Comparison of ENCODE assay signal across 25 mouse cellular contexts in the genomic region with DNA sequence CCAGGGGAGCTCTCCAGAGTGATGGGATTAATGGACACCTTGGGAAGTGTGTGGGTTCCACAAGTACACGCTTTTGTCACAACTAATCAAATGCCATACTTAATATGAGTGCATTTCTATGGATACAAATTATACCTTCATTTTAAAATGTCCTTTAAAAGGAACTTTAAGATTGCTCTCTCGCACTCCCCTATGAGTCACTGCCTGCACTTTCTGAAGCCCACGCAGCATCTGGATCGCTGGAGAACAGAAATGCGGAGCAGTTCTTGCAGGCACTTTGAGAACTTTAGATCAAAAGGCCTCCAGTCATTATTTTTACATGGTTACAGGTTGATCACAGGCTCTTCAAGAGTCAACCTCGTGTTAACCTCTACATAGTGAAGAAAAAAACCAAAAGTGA.
DNase-seq lines count a peak whose midpoint lies in the region; ATAC-seq and TF ChIP-seq lines count a peak whose summit lies in the region.
"Had no signal": no experiment of that assay in that cellular context is flagged by ENCODE, and none has a peak within 500 bp of the region (broad histone marks: within the 10 kb centered on the region; RNA-seq: fewer than 3 reads in every experiment).

No protein-coding gene starts in this region.

- WGBS in neural tube, embryonic 15.5 days: 83% methylated on average over 6 of the region's 6 CpGs

- no peaks in the 10 kb centered on the region for H3K36me3 ChIP-seq in neural tube, embryonic 15.5 days
- H3K36me3 ChIP-seq: embryonic facial prominence, embryonic 15.5 days; G1E; heart, embryonic 15.5 days; limb, embryonic 15.5 days; liver, embryonic 15.5 days; midbrain, embryonic 13.5 days; neural tube, embryonic 12.5 days had no signal

- H3K4me3 ChIP-seq in layer of hippocampus, adult 2 months: no peak overlapping the region
- no peak overlapping the region for H3K4me3 ChIP-seq in left cerebral cortex, adult 2 months
- no peak overlapping the region for H3K4me3 ChIP-seq in neural tube, embryonic 15.5 days (replicated peaks)
- H3K4me3 ChIP-seq: embryonic facial prominence, embryonic 15.5 days; heart, embryonic 15.5 days; limb, embryonic 15.5 days; liver, embryonic 15.5 days; midbrain, embryonic 13.5 days; neural tube, embryonic 12.5 days had no signal

- no peak for TF ChIP-seq CTCF in layer of hippocampus, adult 2 months (conservative IDR thresholded peaks at IDR 0.05)
- no peak for TF ChIP-seq CTCF in left cerebral cortex, adult 2 months (IDR thresholded peaks at IDR 0.05)

- peak overlapping the region; percentile 72 for H3K27ac ChIP-seq in layer of hippocampus, adult 2 months
- peak overlapping the region; percentile 87 for H3K27ac ChIP-seq in left cerebral cortex, adult 2 months
- H3K27ac ChIP-seq in neural tube, embryonic 15.5 days (replicated peaks): no peak overlapping the region
- H3K27ac ChIP-seq: embryonic facial prominence, embryonic 15.5 days; heart, embryonic 15.5 days; limb, embryonic 15.5 days; liver, embryonic 15.5 days; midbrain, embryonic 13.5 days; neural tube, embryonic 12.5 days had no signal

- peak; percentile 84 for ATAC-seq in frontal cortex, adult (ENCODE audit: low TSS enrichment)
- ATAC-seq in neural tube, embryonic 15.5 days (ENCODE audit: low FRiP score): no peak
- ATAC-seq: activated CD4-positive, CD25-positive, alpha-beta regulatory T cell, adult 4 months; forebrain, embryonic 16.5 days; hindbrain, embryonic 16.5 days; intestine, embryonic 16.5 days; midbrain, embryonic 13.5 days had no signal

- intact Hi-C loops in left cerebral cortex, adult 2 months (cut with DNase I): loop anchor here (5.0 kb wide), 1 partner anchor 621 kb away; no protein-coding TSS in a partner anchor

- H3K9ac ChIP-seq in neural tube, embryonic 15.5 days (replicated peaks): no peak overlapping the region
- H3K9ac ChIP-seq: embryonic facial prominence, embryonic 15.5 days; heart, embryonic 15.5 days; limb, embryonic 15.5 days; liver, embryonic 15.5 days; midbrain, embryonic 13.5 days; neural tube, embryonic 12.5 days had no signal

- H3K9me3 ChIP-seq in neural tube, embryonic 15.5 days (replicated peaks): no peaks in the 10 kb centered on the region
- H3K9me3 ChIP-seq: embryonic facial prominence, embryonic 15.5 days; G1E; heart, embryonic 15.5 days; limb, embryonic 15.5 days; liver, embryonic 15.5 days; midbrain, embryonic 13.5 days; neural tube, embryonic 12.5 days had no signal

- DNase-seq in layer of hippocampus, adult 2 months (ENCODE audit: low spot score in 2 of 2): peak; percentile 29 to 57
- no peak for DNase-seq in layer of hippocampus, postnatal 10 days (ENCODE audit: low spot score in 2 of 2)
- peak; percentile 64 to 65 for DNase-seq in left cerebral cortex, adult 2 months (ENCODE audit: extremely low spot score in 1 of 2, low spot score in 2 of 2)
- peak; percentile 41 to 47 for DNase-seq in right cerebral cortex, postnatal 10 days (ENCODE audit: low spot score in 2 of 2)
- DNase-seq in spleen, postnatal 36 days (ENCODE audit: low spot score in 2 of 2): no peak
- DNase-seq in heart, adult 18-20 months: no peak
- DNase-seq: adrenal gland, postnatal 14 days; cerebellum, adult 11 months; cerebellum, postnatal 10 days; gastrocnemius, postnatal 10 days; kidney, postnatal 4 days; spleen, adult 18-20 months had no signal

- H3K27me3 ChIP-seq in neural tube, embryonic 15.5 days (replicated peaks): no peaks in the 10 kb centered on the region
- H3K27me3 ChIP-seq: embryonic facial prominence, embryonic 15.5 days; heart, embryonic 15.5 days; limb, embryonic 15.5 days; liver, embryonic 15.5 days; midbrain, embryonic 13.5 days; neural tube, embryonic 12.5 days had no signal

- no peak overlapping the region for H3K4me2 ChIP-seq in neural tube, embryonic 15.5 days
- H3K4me2 ChIP-seq: embryonic facial prominence, embryonic 15.5 days; heart, embryonic 15.5 days; limb, embryonic 15.5 days; liver, embryonic 15.5 days; midbrain, embryonic 13.5 days; neural tube, embryonic 12.5 days had no signal

- H3K4me1 ChIP-seq in neural tube, embryonic 15.5 days: no peaks in the 10 kb centered on the region
- H3K4me1 ChIP-seq: embryonic facial prominence, embryonic 15.5 days; heart, embryonic 15.5 days; limb, embryonic 15.5 days; liver, embryonic 15.5 days; midbrain, embryonic 13.5 days; neural tube, embryonic 12.5 days had no signal

Comparison
In these comparisons a context has a peak if more than half of its experiments do, and no peak if none do; other contexts are left out.
1. DNase-seq: peak in layer of hippocampus, adult 2 months (2 of 2), left cerebral cortex, adult 2 months (2 of 2) and right cerebral cortex, postnatal 10 days (2 of 2); none in layer of hippocampus, postnatal 10 days (0 of 2), spleen, postnatal 36 days (0 of 2) and heart, adult 18-20 months (0 of 2).